Mouse (Mus musculus): ENCODE results near the gene Add1.
A peak's percentile ranks its signal among the peaks of the same experiment; 100 is the strongest.

Gene Add1

GRCm38 (mm10) chr5:34608226-34608625 is 34.8 kb downstream of the Add1 start:
- DNase-seq: no peak

DNA sequence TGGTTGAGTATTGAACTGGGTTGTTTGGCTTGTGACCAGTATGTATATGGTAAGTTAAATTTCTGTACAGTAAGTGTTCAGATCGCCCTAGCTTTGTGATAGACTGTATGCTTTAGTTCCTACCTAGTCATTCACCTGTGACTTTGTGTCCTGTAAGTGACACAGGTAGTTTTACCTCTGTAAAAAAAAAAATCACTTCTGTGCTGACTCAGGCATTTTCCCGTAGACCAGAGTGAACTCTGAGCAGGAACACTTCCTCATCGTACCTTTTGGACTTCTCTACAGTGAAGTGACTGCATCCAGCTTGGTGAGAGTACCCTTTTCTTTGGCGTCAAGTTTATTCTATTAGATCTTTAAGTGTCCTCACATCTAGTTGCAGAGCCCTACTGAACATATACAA is 36.5 kb downstream of the Add1 start:
- DNase-seq: no peak

- peak; percentile 72 for DNase-seq
Observed at GRCm38 (mm10) chr5:34632996-34633395, 59.5 kb downstream of the Add1 start.

DNA sequence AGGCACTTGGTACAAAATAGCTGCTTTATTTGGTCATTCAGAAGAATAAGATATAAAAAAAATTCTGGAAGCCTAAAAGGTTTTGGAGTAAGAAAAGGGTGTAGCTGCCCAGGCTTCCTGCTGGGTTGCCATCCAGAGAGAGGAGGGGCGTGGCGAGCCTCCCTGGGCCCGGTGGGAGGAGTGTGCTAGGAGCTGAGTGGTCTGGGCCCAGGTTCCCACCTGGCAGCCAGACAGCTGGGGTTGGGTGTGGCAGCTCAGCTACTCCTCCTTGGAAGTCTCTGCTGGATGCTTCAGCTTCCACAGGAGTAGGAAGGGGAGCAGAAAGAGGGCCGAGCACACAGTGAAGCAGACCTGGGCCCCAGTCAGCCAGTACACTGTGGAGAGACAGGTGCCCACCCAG is 60.2 kb downstream of the Add1 start:
- DNase-seq: peak; percentile 48

- DNase-seq: no peak
Observed at GRCm38 (mm10) chr5:34634746-34635400, 61.4 kb downstream of the Add1 start.

- peak; percentile 37 for DNase-seq
Observed at GRCm38 (mm10) chr5:34635665-34636192, 62.3 kb downstream of the Add1 start.

GRCm38 (mm10) chr5:34636481-34637287 is 63.2 kb downstream of the Add1 start, which contains the start of gene Mfsd10:
TSS of gene Mfsd10 (minus strand) at chr5:34637212.
- peak; percentile 90 for DNase-seq

DNA sequence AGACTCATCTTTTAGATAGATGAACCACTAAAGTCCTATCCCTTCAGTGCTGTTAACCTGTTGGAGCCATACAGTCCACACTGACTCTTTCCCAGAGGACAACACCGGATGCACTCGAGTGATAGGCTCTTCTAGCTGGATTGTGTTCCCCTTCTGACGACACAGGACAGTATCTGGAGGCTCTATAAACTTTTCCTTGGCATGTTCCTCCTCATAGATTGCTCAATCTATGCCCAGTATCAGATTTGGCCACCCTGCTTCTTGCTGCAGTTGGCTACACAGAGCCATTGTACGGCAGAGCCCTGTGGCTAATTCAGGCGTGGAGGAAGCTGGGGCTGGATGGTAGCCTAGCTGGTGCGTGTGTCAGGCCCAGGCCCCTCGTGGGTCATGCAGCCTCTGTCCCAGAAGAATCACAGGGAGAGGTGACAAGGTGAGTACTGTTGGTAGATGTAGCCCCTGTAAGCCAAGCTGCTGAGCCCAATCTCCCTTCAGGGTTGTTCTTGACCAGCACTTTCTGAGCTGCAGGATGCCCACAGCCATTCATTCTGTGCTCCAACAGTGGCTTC is 64.2 kb downstream of the Add1 start:
- no peak for DNase-seq

GRCm38 (mm10) chr5:34641991-34642390 is 68.5 kb downstream of the Add1 start:
- no peak for DNase-seq

- peak; percentile 36 for DNase-seq
Observed at GRCm38 (mm10) chr5:34642932-34643331, 69.5 kb downstream of the Add1 start.

- peak; percentile 79 for DNase-seq
Observed at GRCm38 (mm10) chr5:34647581-34647980, 74.1 kb downstream of the Add1 start.

DNA sequence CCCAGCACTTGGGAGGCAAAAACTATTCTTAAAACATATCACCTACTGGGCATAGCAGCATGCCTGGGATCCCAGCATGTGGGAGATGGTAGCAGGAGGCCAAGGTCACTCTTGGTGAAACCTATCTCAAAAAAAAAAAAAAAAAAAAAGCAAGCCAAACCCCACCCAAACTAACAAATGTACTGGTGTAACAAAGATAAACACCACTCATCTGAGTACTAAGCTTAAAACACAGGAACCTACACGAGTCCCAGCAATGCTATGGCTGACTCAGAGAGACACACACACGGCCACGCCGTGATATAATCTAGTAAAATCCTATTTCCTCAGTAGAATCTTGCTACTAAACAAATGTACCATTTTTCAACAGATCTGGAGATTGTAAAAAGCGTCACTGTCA is 79.5 kb downstream of the Add1 start:
- no peak for DNase-seq

- DNase-seq: no peak
Observed at GRCm38 (mm10) chr5:34654881-34655280, 81.4 kb downstream of the Add1 start.

DNA sequence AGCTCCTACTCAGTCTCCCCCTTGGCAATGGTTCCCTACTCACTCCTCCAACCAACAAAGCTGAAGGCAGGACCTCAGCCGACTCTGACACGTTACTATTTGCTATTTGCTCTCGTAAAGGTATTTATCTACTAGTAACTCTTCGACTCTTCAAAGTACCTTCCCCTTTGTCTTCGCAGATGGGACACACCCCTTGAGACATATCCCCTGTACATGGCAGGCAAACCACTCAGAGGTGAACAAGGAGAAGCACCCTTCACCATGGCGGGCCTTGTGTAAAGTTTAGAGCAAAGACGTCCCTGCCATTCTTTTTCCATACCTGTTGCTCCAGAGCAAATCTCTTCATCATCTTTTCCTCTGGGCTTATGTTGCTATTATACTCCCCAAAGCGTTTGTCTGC is 84.1 kb downstream of the Add1 start:
- no peak for DNase-seq

DNA sequence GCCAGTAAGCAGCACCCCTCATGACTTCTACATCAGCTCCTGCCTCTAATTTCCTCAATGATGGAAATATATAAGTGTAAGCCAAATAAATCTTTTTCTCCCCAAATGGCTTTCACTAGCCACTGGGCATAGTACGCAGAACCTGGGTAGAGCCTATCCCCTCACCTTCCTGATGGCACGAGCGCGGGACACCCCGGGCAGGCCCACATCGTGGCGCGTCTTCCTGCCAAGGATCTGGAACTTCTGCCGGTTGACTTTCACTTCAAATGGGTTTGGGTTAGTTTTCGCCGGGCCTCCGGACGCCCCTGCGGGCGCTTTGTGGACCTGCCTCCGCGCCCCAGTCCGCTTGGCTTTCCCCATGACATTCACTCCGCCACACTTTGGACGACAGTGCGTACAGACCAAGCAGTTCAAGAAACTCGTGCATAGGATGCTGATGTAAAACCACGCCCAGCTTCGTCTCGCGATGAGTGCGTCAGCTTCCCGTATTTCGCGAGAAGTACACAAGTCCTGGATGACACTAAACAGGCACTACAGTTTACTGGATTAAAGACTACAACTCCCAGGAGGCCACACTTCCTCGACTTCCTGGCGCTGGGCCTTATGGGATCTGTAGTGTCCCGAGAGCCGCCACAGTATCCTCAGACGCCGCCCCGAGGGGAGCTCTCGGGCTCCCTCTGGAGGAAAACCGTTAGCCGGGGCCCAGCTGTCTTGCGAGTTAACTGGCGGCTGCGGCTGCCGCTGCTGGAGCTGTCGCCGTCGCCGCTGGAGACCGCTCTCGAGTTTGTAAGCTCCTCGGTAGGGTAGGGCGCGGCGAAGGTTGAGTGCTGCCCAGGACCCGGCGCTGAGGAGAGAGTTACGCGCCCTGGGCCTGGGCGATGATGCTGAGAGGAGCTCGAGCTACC is 86.5 kb downstream of the Add1 start, which contains the start of the genes Nop14 and Grk4:
Nop14 (minus strand) TSS at position 463 of the 905 bp plus-strand sequence.
Grk4 (plus strand) TSS at position 694 of the 905 bp plus-strand sequence.
- DNase-seq: peak; percentile 98

DNA sequence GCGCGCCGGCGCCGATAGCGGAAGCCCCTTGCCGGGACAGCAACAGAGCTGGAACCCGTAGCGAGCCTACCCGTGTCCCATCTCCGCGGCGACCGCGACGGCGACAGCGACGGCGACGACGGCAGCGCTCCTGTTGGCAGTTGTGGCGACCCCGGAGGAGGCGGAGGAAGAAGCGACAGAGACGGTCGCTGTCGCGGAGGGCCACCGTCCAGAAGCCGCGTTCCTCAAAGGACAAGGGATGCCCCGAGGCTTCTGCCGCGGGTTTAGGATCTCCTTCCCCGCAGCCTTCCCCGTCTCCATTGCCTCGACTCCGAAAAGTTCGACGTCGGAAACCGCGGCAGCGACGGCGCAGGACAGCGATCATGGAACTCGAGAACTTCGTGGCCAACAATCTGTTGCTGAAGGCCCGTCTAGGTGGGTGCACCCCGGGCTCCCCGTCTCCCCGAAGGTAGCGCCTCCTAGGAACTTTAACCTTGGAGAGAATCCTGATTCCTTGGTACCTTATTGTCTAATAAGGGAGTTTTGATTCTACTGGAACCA is 87.2 kb downstream of the Add1 start:
- no peak for DNase-seq

DNA sequence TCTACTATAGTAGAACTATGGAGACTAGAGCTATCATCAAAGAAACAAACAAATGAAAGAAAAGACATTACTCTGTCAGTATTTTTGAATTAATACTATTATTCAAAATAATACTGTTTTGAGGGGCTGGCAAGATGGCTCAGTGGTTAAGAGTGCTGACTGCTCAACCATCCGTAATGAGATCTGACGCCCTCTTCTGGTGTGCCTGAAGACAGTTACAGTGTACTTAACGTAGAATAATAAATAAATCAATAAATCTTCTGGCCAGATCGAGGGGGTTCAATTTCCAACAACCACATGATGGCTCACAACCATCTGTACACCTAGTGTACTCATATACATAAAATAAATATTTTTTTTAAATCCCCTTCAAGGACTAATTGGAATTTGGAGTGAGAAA is 88.4 kb downstream of the Add1 start:
- no peak for DNase-seq

DNA sequence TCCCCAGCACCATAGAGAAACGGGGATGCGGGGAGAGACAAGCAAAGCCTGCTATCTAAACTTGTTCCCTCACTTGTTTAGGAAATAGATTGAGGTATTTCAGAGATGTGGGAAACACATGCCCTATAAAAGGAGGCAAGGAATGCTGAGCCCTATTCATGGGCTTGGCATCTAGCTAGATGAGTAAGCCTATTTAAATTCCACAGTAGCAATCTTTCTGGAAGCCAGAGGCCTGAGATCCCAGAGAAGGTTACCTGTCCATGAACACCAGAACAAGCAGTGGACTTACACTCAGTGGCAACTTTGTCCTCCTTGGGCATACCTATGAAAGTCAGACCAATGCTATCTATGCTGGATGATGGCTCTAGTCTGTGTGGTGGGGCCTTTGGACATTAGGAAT is 89.8 kb downstream of the Add1 start:
- no peak for DNase-seq

DNA sequence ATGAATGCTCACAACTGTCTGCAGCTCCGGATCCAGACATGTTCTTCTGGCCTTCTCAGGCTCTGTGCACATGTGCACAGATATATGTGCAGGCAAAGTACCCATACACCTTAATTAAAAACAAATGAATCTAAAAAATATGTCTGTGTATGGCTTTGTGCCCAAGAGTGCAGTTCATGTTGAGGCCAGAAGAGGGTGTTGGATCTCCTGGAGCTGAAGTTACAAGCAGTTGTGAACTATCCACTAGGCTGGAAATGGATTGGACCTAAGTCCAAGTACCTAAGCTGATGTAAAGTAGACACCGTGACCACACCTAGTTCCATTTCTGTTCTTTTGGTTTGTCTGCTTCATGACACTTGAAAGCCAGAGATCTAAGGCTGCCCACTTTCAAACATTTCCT is 96.0 kb downstream of the Add1 start:
- no peak for DNase-seq

DNA sequence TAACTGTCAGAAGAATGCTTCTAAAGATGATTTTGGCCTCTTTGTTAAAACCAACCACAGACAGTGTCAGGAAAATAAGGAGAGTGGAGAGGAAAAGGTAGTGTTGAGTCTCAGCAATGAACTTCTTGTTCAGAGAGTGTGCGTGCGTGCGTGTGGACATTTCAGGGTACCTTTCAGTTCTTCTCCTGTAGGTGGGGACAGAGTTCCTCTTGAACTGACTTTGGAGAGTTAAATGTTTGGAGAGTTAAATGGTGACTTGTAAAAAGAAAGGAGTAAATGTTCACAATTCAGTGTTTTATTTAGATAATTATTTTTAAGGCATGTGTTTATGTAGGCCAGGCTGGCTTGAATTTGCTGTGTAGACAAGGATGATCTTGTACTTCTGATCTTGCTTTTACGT is 96.8 kb downstream of the Add1 start:
- no peak for DNase-seq

Measured in liver (tissue).